Mouse (Mus musculus): ENCODE data around the gene Cox6a1. TPM values are rescaled to one million over a fixed set of nuclear protein-coding genes. Genes with fewer than 3 reads are reported as not detected.

The Cox6a1 gene
- total RNA-seq, 4 experiments from 2014 or later = 621 to 774 (median 709) TPM

DNA sequence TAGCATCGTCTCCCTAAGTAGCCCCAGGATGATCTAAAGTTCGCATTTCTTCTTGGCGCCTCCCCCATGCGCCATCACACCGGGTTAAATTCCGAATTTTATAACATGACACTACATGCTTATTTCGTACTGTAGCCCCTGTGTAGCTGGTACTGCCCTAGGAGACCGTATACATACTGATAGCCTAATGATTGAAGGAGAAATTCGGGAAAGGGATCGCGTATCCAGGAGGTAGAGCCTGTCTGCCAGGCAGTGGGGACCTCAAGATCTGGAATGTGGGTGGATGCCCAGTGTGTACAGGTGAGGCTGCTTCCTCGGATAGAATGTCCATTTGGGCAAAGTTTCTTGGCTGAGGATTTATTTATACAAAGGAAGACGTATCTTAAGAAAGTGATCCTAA, 47.2 kb downstream of the Cox6a1 start:
- DNase-seq (ENCODE audit: low spot score in 2 of 2) = peak in 1 of 2 experiments; percentile 17

DNA sequence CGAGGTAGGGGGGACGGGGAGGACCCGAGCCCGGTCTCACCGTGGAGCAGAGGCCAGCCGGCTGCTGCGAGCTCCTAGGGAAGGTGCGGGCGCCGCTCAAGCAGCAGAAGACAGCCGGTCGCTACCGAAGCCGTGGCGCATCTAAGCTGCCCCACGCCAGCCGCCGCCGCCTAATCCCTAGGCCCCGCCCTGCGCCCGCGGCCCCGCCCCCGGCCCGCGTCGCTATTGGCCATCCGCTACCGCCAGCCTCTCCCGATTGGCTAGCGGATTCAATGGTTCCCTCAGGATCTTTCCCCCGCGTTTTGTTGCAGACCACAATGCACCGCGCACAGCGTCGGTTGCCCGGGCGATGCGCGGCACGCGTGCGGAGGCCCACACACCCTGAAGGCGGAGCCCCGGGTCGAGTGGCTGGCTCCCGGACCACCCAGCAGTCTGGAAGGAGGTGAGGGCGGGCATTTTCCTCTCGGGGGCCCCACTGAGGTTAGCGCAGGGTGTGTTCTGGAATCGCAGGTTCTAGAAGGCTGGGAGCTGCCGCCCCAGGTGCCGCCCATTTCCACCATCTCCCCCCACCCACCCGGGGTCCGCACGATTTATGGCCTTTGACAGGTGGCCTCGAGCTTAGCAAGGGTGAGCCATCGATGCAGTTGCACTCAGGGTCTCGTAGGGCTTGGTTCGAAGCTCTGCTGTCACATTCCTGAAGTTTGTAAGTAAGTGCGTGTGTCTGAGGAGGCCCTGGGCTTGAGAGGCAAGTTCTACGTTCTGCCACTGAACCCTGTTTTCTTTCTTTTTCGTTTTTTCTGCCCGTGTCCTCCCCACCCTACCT, 47.8 kb downstream of the Cox6a1 start, which contains the start of gene Dynll1:
Gene Dynll1, minus strand, starts transcription at position 208 of the 823 bp plus-strand sequence.
- DNase-seq (ENCODE audit: low spot score in 2 of 2) = peak; percentile 98 to 100

- DNase-seq (ENCODE audit: low spot score in 2 of 2) = peak; percentile 52 to 54
These were observed 48.6 kb downstream of the Cox6a1 start for GRCm38 (mm10) chr5:115300035-115300744.

DNA sequence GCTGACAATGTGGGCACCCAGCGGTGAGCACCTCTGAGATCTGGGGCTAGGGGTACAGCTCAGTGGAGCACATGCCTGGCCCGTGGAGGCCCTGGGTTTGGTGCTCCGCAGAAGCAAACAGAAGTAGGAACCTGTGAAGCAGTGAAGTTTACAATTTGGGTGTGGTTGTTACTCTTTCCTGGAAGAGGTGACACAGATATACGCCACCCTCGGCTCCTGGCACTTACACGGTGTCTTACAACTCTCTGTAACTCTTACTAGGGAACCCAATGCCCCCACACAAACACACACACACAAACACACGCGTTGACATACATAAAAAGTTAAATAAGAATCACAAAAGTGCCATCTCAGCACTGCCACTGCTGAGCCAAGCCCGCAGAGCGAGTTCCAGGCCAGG, 52.4 kb downstream of the Cox6a1 start:
- DNase-seq (ENCODE audit: low spot score in 2 of 2) = no peak

Other genes starting within 250 kb of the Cox6a1 start
- gene Acads, start 229.6 kb downstream of the Cox6a1 start, total RNA-seq (2022) = 10 to 100 TPM in 1 of 4 experiments, 1 to 10 TPM in 3; 8.1 to 11.7 (median 9.2) TPM
- 10 to 100 TPM; 26.9 to 29.3 (median 27.6) TPM for gene Unc119b, start 214.0 kb downstream of the Cox6a1 start, total RNA-seq (2022)
- gene Mlec, start 190.8 kb downstream of the Cox6a1 start, total RNA-seq (2022) = 100 to 1,000 TPM in 1 of 4 experiments, 10 to 100 TPM in 3; 80.4 to 100 (median 89.0) TPM
- gene Cabp1, start 154.6 kb downstream of the Cox6a1 start, total RNA-seq (2022) = 100 to 1,000 TPM; 109 to 118 (median 114) TPM
- gene Pop5, start 113.1 kb downstream of the Cox6a1 start, total RNA-seq (2022) = 100 to 1,000 TPM in 2 of 4 experiments, 10 to 100 TPM in 2; 89.0 to 104 (median 99.1) TPM
- 100 to 1,000 TPM; 226 to 251 (median 245) TPM for gene Rnf10, start 76.1 kb downstream of the Cox6a1 start, total RNA-seq (2022)
- 10 to 100 TPM; 38.7 to 45.6 (median 41.5) TPM for gene Coq5, start 69.3 kb downstream of the Cox6a1 start, total RNA-seq (2022)
- 100 to 1,000 TPM; 630 to 827 (median 734) TPM for gene Dynll1, start 48.0 kb downstream of the Cox6a1 start, total RNA-seq (2022)
- 10 to 100 TPM; 83.6 to 93.5 (median 86.2) TPM for gene Srsf9, start 21.8 kb downstream of the Cox6a1 start, total RNA-seq (2022)
- 10 to 100 TPM; 19.1 to 22.9 (median 20.9) TPM for gene Gatc, start 7.8 kb downstream of the Cox6a1 start, total RNA-seq (2022)
- gene Triap1, start 7.8 kb downstream of the Cox6a1 start, total RNA-seq (2022) = 10 to 100 TPM; 21.1 to 24.6 (median 22.9) TPM
- gene Msi1, start 80.6 kb upstream of the Cox6a1 start, total RNA-seq (2022) = 10 to 100 TPM; 57.2 to 62.6 (median 60.8) TPM
- gene Pla2g1b, start 117.3 kb upstream of the Cox6a1 start, total RNA-seq (2022) = not detected
- 10 to 100 TPM; 34.0 to 58.6 (median 41.9) TPM for gene Sirt4, start 135.7 kb upstream of the Cox6a1 start, total RNA-seq (2022)
- 10 to 100 TPM; 38.1 to 45.8 (median 40.2) TPM for gene Pxn, start 157.7 kb upstream of the Cox6a1 start, total RNA-seq (2022)
- gene Rplp0, start 210.5 kb upstream of the Cox6a1 start, total RNA-seq (2022) = 100 to 1,000 TPM; 188 to 289 (median 230) TPM
- gene Gcn1l1, start 216.3 kb upstream of the Cox6a1 start, total RNA-seq (2022) = 10 to 100 TPM; 72.7 to 85.7 (median 77.4) TPM